Mouse (Mus musculus) forebrain, embryonic 11.5 days (tissue): ENCODE data around the gene Actl7a. TPM values are rescaled to one million over a fixed set of nuclear protein-coding genes. Genes with fewer than 3 reads are reported as not detected.
A peak's percentile ranks its signal among the peaks of the same experiment; 100 is the strongest.

Source experiments
- ATAC-seq: fragments of 200-750 bp; cut with Nextera tagmentation; replicated peaks from 2 replicates; pipeline ENCODE4 v1.8.0; 2017; ENCODE audit warnings: moderate TSS enrichment; ENCODE audit not compliant: low FRiP score
- DNase-seq: peaks from one replicate; pipeline ENCODE4 v3.0.0-alpha.2; 2017; ENCODE audit warnings: low spot score
- H3K27ac ChIP-seq: fragments of 300-500 bp; sonication (generic); 2 replicates; pipeline ENCODE4 v1.5.1; 2014; ENCODE audit warnings: low read depth, low read length
- H3K27me3 ChIP-seq: fragments of 300-500 bp; sonication (generic); 2 replicates; pipeline ENCODE4 v1.6.1; 2014; ENCODE audit warnings: mild to moderate bottlenecking, low read length, mixed read lengths; ENCODE audit not compliant: control insufficient read depth, insufficient read depth
- H3K36me3 ChIP-seq: fragments of 300-500 bp; sonication (generic); 2 replicates; pipeline ENCODE4 v1.6.1; 2014; ENCODE audit warnings: mild to moderate bottlenecking, low read length, moderate library complexity, mixed read lengths; ENCODE audit not compliant: control insufficient read depth, insufficient read depth
- H3K4me1 ChIP-seq: fragments of 300-500 bp; sonication (generic); replicated peaks from 2 replicates; pipeline ENCODE4 v1.6.1; 2014; ENCODE audit warnings: low read length, mixed read lengths; ENCODE audit not compliant: control insufficient read depth, insufficient read depth
- H3K4me2 ChIP-seq: fragments of 300-500 bp; sonication (generic); 2 replicates; pipeline ENCODE4 v1.6.1; 2014; ENCODE audit warnings: low read depth, mild to moderate bottlenecking, low read length, moderate library complexity, mixed read lengths; ENCODE audit not compliant: severe bottlenecking
- H3K4me3 ChIP-seq: fragments of 300-500 bp; sonication (generic); 2 replicates; pipeline ENCODE4 v1.5.1; 2014; ENCODE audit warnings: low read depth, low read length
- H3K9ac ChIP-seq: fragments of 300-500 bp; sonication (generic); 2 replicates; pipeline ENCODE4 v1.6.1; 2014; ENCODE audit warnings: low read length
- H3K9me3 ChIP-seq: fragments of 300-500 bp; sonication (generic); 2 replicates; pipeline ENCODE4 v1.6.1; 2016; ENCODE audit warnings: low read length, mixed read lengths; ENCODE audit not compliant: control insufficient read depth
- WGBS: fragments of 180-500 bp; shearing (Covaris S2); extraction: QIAGEN DNeasy Blood & Tissue Kit; methylation state at CpG from one replicate; pipeline ENCODE4 v1.1.7; 2014; 5-methylcytosine and 5-hydroxymethylcytosine counted together
- polyA plus RNA-seq: library from polyadenylated mRNA; unstranded; fragments of >200 nt; fragmentation: Nextera tagmentation; extraction: Ambion mirVana; gene quantifications from 2 replicates; pipeline ENCODE4 v1.2.1, GENCODE M21; 2014

The Actl7a gene
- 0.12 TPM in 1 of 2 replicates, not detected in the other for polyA plus RNA-seq

GRCm38 (mm10) chr4:56743363-56744195 is at the start of gene Actl7a:
TSS of gene Actl7a (plus strand) at chr4:56743413.
- no peak for ATAC-seq
- no peaks in the 10 kb centered on the region for H3K27me3 ChIP-seq
- H3K9me3 ChIP-seq = no peaks in the 10 kb centered on the region
- H3K4me3 ChIP-seq = no peak within 1 kb of the TSS
- H3K4me1 ChIP-seq = no peaks in the 10 kb centered on the region
- no peak within 1 kb of the TSS for H3K9ac ChIP-seq
- WGBS = 96% methylated on average over 21 of the region's 21 CpGs
- H3K4me2 ChIP-seq = no peak within 1 kb of the TSS
- no peak within 1 kb of the TSS for H3K27ac ChIP-seq
- H3K36me3 ChIP-seq = peaks cover 4% of the 10 kb centered on the region; the same call in 1 of the 2 replicates
- DNase-seq = no peak

GRCm38 (mm10) chr4:56696401-56696800 is 46.8 kb upstream of the Actl7a start:
- no peak overlapping the region for H3K4me2 ChIP-seq
- ATAC-seq (no peak), DNase-seq (no peak)
- H3K4me3 ChIP-seq = no peak overlapping the region
- H3K4me1 ChIP-seq = no peaks in the 10 kb centered on the region
- H3K27me3 ChIP-seq = no peaks in the 10 kb centered on the region
- no peak overlapping the region for H3K27ac ChIP-seq
- H3K9me3 ChIP-seq = no peaks in the 10 kb centered on the region
- no peak overlapping the region for H3K9ac ChIP-seq
- WGBS = 78% methylated on average over 7 of the region's 7 CpGs
- H3K36me3 ChIP-seq = no peaks in the 10 kb centered on the region

- Histone ChIP-seq H3K9me3 (no peaks in the 10 kb centered on the region), H3K4me1 (no peaks in the 10 kb centered on the region), H3K4me2 (no peak overlapping the region), H3K27ac (no peak overlapping the region), H3K4me3 (no peak overlapping the region), H3K36me3 (no peaks in the 10 kb centered on the region), H3K27me3 (no peaks in the 10 kb centered on the region), H3K9ac (no peak overlapping the region)
- DNase-seq (no peak), ATAC-seq (no peak)
- WGBS = 72% methylated on average over 5 of the region's 5 CpGs
Observed at GRCm38 (mm10) chr4:56698671-56699070, 44.5 kb upstream of the Actl7a start.

- WGBS = 3% methylated on average over 10 of the region's 10 CpGs
- H3K27ac ChIP-seq = no peak overlapping the region
- H3K4me2 ChIP-seq = peak overlapping the region; percentile 21; the same call in 1 of the 2 replicates
- H3K4me3 ChIP-seq = no peak overlapping the region
- DNase-seq = no peak
- ATAC-seq = no peak
- no peaks in the 10 kb centered on the region for H3K9me3 ChIP-seq
- peak overlapping the region; percentile 33; the same call in 1 of the 2 replicates for H3K9ac ChIP-seq
- H3K27me3 ChIP-seq = no peaks in the 10 kb centered on the region
- no peaks in the 10 kb centered on the region for H3K36me3 ChIP-seq
- H3K4me1 ChIP-seq = no peaks in the 10 kb centered on the region; the same call in 1 of the 2 replicates
Observed at GRCm38 (mm10) chr4:56702234-56702633, 41.0 kb upstream of the Actl7a start.

- no peak for DNase-seq
- WGBS = 86% methylated on average over 3 of the region's 3 CpGs
- H3K27me3 ChIP-seq = no peaks in the 10 kb centered on the region
Observed at GRCm38 (mm10) chr4:56713155-56713554, 30.1 kb upstream of the Actl7a start.

GRCm38 (mm10) chr4:56716801-56717200 is 26.4 kb upstream of the Actl7a start:
- WGBS = 65% methylated on average over 5 of the region's 5 CpGs
- H3K4me2 ChIP-seq = no peak overlapping the region
- no peak overlapping the region for H3K27ac ChIP-seq
- no peak overlapping the region for H3K9ac ChIP-seq
- H3K4me1 ChIP-seq = no peaks in the 10 kb centered on the region
- no peaks in the 10 kb centered on the region for H3K36me3 ChIP-seq
- no peak for DNase-seq
- H3K4me3 ChIP-seq = no peak overlapping the region
- ATAC-seq = no peak
- no peaks in the 10 kb centered on the region for H3K9me3 ChIP-seq
- no peaks in the 10 kb centered on the region for H3K27me3 ChIP-seq

More at GRCm38 (mm10) chr4:56713155-56713554, 30.1 kb upstream of the Actl7a start:
- H3K9me3 ChIP-seq = no peaks in the 10 kb centered on the region
- no peak overlapping the region for H3K4me2 ChIP-seq
- H3K9ac ChIP-seq = no peak overlapping the region
- H3K36me3 ChIP-seq = no peaks in the 10 kb centered on the region
- H3K4me3 ChIP-seq = no peak overlapping the region
- no peak overlapping the region for H3K27ac ChIP-seq
- no peaks in the 10 kb centered on the region for H3K4me1 ChIP-seq
- no peak for ATAC-seq

- 98% methylated on average over 3 of the region's 3 CpGs for WGBS
- no peak for DNase-seq
Observed at GRCm38 (mm10) chr4:56717932-56718331, 25.3 kb upstream of the Actl7a start.

GRCm38 (mm10) chr4:56718573-56719442 is 24.4 kb upstream of the Actl7a start:
- DNase-seq (no peak), ATAC-seq (no peak)
- Histone ChIP-seq H3K27ac (no peak overlapping the region), H3K4me1 (no peaks in the 10 kb centered on the region), H3K9me3 (no peaks in the 10 kb centered on the region), H3K36me3 (no peaks in the 10 kb centered on the region), H3K4me3 (no peak overlapping the region), H3K4me2 (no peak overlapping the region), H3K9ac (no peak overlapping the region), H3K27me3 (no peaks in the 10 kb centered on the region)
- 79% methylated on average over 12 of the region's 12 CpGs for WGBS

More at GRCm38 (mm10) chr4:56717932-56718331, 25.3 kb upstream of the Actl7a start:
- Histone ChIP-seq H3K9ac (no peak overlapping the region), H3K4me2 (no peak overlapping the region), H3K4me1 (no peaks in the 10 kb centered on the region), H3K27me3 (no peaks in the 10 kb centered on the region), H3K27ac (no peak overlapping the region), H3K4me3 (no peak overlapping the region), H3K36me3 (no peaks in the 10 kb centered on the region), H3K9me3 (no peaks in the 10 kb centered on the region)
- no peak for ATAC-seq
